Mouse (Mus musculus) urinary bladder, postnatal 36 days (tissue): Measurements from ENCODE around the gene Cntn4.
"Not testable (repeated sequence)": the region's sequence is repeated elsewhere in the genome, so short reads cannot be mapped to it uniquely, and the experiment has no call there.

Source experiments
- DNase-seq, 2 experiments: peaks; one replicate each; pipeline ENCODE4 v3.0.0; 2022; ENCODE audit warnings: low spot score in 2 of 2, mixed read lengths in 1 of 2

Gene Cntn4

DNA sequence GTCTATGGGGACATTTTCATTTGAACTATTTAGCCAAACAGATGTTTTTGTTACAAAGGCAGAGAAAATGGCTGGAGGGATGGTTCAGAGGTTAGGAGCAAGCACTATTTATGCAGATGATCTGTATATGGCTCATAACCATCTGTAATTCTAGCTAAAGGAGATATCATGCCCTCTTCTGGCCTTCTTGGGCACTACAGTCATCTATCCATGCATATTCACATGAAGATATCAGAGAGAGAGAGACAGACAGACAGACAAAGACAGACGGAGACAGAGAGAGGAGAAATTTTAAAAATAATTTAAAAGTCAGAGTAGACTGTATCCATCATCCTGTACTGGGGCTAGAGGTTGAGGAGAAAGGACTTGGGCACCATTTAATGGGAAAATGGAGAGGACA, 652.2 kb downstream of the Cntn4 start:
- no peak for DNase-seq

DNA sequence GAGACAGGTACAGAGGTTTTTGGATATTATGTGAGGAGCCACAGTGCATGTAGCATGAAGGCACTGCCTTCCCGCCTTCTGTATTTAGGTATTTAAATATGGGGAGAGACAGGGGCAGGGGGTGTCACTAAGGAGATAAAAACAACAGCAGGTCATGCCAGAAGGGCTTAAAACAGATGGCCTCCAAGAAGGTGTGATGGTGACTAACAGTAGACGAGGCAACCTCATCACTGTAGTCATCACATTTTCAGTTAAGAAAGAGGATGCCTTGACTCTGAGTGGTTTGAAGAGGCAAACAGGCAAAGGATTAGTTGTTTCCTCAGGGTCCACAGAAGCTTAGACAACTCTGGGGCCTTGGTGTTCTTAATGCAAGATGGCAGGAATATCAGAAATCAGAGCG, 655.0 kb downstream of the Cntn4 start:
- DNase-seq, result no peak

DNA sequence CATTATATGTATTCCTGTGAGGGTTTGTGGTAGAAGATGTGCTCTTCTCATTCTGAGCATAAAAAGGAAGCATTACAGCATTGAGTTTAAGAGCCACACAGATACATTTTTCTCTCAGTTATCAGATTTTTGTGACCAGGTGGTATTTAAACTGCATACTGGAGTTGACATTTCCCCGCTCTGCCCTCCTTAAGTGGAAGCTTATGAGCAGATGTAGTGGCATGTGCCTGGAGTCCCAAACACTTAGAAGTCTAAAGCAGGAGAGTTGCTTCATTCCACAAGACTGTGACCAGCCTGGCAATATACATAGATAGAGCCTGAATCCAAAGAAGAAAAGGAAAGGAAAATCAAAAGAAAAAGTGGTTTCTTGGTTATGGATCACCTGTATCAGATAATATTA, 655.5 kb downstream of the Cntn4 start:
- no peak for DNase-seq

DNA sequence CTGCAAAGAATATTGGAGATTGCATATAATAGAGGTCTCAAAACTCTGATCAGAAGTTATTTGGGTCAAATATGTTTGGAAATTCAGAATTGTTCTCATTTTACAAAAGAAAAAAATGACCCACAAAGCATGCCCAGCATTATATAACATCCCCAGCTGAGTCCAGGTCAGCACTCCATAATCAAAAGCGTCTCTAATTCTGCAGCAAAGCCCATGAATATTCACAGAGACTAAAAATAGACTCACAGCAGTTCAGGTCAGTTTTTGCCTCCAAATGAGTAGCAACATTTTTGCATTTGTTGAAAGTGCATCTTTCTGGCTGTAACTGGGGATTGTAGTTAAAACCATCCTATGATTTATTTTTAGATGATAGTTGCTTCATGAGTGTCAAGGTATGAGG, 657.6 kb downstream of the Cntn4 start:
- DNase-seq, result no peak

DNA sequence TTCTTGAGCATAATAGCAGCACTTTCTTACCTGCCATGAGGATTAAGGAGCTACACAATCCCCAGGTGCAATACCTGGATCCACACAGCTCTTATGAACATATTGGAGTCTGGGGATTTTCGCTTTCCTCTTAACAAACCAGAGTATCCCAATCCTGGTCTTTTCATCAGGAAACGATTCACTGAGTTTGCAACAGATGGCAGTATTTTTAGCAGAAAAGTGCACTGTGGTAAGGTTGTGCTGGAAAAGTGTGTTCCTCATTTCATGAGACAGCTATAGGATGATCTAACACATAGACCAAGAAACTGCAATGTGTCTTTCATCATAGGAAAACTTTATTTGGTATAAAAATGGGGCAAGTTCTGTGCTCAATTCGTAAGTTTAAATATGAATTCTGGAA, 659.3 kb downstream of the Cntn4 start:
- DNase-seq, result no peak

DNA sequence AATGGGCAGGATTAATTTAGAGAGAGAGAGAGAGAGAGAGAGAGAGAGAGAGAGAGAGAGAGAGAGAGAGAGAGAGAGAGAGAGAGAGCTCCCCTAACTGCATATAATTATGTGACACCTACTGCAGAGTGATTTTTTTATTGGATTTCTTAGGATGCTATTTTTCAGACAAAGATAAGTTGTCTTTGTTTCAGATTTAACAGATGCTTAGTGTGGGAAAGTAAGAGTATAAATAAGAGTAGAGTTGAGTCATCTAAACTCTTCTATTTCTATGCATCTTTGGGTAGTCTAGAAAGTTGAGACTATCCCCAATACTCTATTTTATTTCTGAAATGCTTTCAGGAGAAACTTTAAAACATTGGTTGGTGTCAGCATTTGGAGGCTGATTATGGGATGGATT, 660.4 kb downstream of the Cntn4 start:
- DNase-seq, result no peak

DNA sequence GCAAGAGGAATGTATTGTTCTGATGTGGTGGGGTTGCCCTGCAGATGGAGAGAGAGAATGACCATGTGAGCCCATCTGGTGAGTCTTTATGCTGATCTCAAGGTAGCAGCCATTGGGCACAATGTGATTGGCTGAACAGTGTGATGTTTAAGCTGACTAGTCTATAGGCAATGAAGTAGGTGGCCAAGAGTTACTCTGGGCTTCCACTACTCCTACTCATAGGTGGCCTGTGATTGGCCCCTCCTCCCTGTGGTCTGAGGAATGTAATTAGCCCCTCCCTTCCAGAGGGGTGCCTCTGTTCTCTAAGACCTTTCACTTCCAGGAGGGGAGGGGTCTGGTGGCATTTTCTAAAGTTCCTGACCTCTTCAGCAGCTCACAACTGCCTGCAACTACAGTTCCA, 663.7 kb downstream of the Cntn4 start:
- no peak for DNase-seq

DNA sequence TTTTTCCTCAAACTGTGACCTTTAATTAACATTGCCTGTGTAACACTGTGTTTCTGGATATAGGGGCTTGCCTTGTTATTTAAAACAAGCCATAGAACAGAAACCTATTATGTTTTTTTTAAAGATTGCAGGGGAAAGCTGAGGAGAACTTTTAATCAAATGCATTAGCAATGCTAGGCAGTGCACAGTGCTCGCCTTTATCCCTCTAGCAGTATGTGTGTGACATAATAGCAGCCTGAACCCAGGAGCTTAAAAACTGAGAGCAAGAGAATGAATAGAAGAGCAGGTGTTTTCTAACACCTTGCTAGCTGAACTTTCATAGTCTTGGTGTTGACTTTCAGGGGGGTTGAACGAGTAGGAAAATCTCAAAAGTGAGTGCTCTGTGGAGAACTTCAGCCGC, 672.6 kb downstream of the Cntn4 start:
- DNase-seq, result no peak

DNA sequence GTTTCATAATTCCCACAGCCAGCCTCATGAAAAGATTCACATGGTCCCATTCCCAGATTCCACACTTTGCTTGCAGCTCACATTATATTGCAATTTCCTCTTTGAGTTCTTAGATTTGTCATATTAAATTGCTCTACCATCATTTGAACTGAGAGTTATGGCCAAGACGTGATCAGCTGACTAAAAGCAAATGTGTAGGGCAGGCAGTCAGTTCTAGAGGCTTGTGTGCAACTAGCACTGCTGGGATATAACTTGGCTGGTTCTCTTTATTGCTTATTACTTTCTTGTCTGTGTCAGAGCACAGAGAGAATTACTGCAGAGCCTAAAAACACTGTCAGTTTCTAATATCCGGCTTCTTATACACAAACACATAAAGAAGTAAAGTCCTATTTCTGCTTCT, 673.9 kb downstream of the Cntn4 start:
- DNase-seq, result no peak

DNA sequence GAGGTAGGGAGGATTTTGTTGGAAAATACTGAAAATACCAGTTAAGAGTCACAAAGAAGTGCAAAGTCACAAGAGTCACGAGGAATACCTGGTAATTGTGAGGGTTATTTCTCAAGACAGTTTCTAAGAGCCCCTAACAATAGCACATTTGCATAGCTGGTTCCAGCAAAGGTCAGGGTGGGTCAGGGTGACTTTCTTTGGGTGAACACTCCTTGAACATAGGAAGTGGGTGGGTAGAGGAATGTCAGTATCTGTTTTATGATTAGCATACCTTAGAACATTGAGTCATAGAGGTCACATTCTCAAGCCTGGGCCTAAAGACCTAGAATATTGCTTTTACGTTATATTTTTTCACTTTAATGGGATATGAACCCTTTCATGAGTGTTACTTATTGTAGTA, 681.3 kb downstream of the Cntn4 start:
- DNase-seq, result not testable (repeated sequence)

DNA sequence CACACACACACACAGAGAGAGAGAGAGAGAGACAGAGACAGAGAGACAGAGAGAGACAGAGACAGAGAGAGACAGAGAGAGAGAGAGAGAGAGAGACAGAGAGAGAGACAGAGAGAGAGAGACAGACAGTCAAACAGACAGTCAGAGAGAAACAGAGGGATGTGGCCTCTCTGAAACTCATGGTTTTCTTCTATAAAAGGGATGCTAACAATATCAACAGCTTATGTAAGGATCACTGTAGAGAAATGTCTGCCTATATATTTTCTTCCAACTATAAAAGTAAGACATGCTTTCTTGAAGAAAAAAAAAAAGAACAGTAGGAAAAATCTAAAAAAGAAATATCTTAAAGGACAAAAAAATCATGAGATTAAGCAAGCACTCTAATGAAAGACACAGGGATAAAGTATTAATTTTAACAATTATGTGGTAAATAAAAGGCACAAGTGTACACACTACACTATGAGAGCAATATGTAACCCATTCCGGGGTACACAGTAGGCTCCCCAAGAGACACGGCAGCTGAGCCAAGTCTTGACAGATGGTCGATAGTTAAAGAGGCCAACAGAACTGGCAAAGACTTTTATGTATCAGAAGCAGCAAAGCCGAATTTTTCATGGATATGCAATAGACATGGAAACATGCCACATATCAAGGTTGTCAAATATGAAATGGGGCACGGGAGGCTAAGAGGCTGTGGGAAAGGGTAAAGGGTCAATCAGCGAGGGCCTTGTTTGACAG, 704.0 kb downstream of the Cntn4 start:
- no peak for DNase-seq

DNA sequence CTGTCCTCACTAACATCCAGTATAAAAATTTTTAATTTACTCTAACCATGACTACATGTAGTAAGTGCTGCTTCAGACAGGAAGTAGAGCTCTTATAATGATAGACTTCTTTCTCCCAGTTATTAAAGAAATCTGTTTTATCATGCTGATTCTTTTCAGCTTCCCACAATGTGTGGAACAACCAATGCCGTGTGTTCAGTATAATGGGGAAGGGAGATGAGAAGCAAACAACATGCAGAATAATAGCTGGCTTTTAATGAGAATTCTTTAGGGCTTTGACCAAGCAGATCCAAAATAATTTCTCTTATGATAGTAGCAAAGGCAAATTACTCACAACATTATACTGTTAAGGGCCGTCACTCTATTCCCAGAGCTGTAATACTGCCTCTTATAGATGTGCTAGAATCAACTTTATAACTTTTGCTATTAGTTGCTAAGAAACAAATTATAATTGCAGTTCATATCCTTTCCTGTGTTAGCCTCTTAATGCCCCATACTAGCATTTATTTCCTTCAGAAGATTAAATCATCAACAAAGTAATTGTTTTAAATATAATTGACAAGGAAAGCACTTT, 710.5 kb downstream of the Cntn4 start:
- DNase-seq, result no peak

DNA sequence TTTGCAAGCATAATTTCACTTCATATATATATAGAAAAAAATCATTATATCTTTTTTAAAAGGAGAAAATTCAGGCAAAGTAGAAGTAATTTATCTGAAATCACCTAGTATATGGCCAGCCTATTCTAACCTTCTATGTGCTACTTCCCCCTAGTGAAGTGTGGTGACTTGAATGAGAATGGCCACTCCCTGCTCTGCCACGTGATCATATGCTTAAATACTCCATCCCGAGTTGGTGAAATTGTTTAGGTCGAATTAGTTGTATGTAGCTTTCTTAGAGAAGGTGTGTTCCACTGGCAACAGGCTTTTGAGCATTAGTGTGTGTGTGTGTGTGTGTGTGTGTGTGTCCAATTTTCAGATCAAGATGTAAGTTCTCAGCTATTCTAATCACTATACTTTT, 730.6 kb downstream of the Cntn4 start:
- no peak for DNase-seq

DNA sequence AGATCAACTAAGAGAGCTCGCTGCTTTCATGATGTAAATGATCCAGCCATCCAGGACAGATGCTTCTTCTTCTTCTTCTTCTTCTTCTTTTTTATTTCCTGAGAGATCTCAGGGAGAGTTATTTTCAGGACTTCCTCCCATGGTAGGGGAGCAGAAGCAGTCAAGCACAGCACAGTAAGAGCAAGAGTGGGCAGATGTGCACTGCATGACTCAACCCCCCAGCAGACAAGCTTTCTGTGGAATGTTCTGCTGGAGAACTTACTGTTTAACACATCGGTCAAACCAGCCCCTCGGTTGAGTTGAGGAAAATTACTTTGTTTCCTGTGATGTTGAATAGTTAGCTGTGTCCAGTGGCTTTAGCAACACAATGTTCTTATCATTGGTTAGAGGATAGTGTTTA, 731.2 kb downstream of the Cntn4 start:
- DNase-seq, result no peak

DNA sequence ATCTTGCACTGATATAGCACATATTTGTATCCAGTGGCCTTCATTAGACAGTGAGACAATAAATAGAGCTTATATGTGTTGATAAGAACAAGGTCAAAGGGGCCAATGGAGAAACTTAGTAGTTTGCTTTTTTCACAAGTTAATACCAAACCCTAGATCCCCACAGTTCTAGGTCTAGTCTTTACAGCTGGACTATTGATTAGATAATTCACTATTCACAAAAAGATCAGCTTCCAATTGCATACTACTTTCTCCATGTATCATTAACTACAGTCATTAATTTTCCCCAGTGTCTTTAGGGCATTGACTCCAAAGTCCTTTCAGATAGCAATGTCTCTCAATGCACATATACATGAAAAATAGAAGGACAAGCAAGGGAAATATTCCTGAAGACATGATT, 745.5 kb downstream of the Cntn4 start:
- DNase-seq, result no peak

DNA sequence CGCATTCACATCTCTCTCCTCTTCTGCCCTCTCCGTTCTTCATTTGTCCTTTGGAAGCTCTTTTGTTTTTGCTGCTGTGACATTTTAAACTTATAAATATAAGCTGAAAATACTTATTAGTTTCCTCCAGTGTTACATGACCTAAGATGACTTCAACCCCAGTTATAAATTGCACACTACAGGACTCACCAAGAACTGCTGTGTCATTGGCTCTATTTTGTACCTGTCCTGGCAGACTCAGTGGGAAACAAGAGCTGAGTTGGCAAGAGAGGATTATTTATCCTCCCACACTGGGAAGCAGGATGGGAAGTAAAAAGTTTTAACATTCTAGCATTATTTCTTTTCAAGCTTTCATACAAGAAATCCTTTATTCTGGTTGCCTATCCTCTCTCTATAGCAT, 746.0 kb downstream of the Cntn4 start:
- DNase-seq, result no peak

DNA sequence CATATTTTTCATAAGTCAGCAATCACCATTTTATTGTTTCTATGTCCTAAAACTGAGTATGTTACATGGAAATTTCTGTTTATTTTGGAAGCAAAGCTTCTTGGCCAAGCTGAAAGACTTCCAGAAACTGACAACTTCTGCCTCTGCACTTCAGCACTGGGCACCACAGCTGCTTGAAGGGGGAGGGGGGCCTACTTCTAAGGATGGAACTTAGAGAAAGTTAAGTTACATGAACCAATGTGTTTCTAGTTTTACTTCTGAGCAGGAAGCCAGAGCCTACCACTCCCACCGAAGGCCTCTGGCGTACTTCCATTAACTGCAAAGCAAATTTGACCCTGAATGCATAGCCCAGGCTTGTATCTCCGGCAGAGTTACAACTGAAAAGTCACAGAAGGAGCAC, 749.2 kb downstream of the Cntn4 start:
- DNase-seq, result no peak

DNA sequence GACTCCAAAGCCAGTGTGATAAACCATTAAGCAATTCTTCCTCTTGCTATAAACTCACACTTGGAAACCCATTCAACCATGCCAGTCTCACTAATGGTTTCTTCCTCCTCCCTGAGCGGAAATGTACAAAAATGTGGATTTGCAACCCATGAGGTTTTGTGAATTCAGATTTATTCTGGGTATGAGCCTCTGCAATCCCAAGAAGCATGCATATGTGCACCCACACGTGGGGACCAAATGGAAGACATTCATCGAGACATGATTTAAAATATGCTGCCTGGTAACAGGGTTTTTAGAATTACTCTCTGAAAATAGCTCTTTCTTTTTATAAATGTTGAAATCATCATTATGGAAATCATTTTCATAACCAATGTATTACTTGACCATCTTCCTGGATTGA, 754.0 kb downstream of the Cntn4 start:
- no peak for DNase-seq

DNA sequence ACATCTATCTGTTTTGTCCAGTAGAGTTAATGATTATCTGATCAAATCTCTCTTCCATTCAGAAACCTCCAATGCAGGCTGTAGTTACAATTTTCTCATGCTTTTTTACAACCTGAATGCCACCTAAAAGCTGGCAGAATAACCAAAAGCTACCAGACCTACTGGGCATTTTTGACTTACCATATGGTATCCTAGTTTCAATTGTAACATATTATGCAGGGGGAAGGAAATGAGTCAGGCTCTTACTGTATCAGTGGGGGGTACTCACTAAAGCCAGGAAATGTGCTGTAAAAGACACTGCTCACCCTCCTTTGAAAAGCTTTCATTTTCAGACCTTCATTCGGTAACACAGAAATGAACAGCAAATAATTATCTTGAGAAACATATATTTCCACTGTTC, 763.3 kb downstream of the Cntn4 start:
- DNase-seq, result no peak

DNA sequence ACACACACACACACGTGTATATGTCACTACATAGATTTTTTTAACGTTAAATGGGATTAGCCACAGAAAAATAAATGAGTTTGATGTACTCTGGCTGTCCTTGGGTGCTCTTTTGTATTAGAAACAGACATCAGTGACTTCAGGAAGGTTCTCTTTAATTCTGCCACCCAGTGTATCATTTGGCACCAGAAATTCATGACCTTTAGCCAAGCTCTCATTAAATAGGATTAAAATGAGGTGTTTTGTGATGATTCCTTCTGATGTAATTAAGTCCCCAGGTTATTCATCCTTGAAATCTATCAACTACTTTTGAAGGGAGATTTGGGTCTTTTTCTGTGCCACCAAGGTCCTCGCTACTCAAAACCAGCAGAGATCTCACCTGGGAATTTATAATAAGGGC, 763.8 kb downstream of the Cntn4 start:
- no peak for DNase-seq

DNA sequence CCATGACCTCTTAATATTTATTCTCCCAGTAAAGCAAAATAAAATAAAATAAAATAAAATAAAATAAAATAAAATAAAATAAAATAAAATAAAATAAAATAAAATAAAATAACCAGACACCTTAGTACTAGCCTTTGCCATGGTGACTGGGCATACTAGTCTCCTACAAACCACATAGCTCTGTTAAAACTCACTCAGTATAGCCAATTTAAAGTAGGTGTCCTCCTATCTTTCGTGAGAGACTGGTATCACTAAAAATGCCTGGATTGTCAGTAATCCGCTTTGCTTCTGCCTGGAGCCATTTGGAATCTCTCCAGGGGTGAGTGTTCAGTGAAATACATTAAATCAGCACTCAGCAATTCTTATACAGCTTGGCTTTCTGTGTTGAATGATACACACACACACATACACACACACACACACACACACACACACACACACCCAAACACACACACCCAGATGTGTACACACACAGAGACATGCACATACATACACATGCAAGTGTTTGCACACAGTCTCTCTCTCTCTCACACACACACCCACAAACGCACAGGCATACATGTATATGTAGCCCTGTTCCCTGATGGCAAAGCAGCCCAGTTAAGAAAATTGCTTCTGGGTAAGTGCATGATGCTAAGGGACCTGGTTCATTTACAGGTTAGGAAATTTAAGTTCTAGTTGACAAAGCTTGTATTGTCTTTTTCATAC, 776.8 kb downstream of the Cntn4 start:
- no peak for DNase-seq

DNA sequence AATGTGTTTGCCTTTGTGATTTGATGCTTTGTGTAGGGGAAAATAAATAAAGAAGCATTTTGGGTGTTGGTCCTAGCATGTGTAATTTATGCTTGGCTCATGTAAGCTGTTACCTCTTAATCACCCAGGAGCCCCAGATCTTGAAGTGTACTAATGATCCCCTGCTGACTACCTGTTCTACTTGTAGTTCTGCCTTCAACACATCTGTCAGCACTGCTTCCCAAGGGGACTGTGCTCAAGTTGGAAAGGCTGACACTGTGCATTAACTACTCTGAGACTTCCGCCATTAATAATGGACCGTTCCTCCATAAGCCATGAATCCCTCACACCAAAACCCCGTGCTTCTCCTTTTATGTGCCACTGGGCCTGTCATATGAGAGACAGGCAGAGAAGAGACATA, 778.2 kb downstream of the Cntn4 start:
- no peak for DNase-seq

DNA sequence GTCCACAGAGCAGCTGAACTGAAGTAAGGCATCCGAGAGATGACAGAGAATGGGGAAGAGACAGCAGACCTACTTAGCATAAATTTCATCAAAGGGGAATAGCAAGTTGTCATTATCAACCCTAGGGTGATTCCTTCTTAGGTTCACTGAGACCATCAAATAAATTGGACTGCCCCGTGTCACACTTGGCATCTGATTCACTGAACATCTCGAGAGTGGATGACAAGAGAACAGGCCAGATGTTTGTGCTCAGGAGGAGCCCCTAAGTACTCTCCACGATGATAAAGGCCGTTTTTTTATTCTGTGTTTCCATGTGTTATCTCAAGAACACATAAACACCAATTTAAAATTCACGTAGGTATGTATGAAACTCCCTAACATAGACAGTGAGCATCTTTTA, 780.7 kb downstream of the Cntn4 start:
- DNase-seq, result no peak
